Mouse (Mus musculus) forebrain, embryonic 10.5 days (tissue): Measurements from ENCODE around the gene Cdk11b. TPM values are rescaled to one million over a fixed set of nuclear protein-coding genes. Genes with fewer than 3 reads are reported as not detected.
"Not testable (repeated sequence)": the region's sequence is repeated elsewhere in the genome, so short reads cannot be mapped to it uniquely, and the experiment has no call there.

Experiments
- DNase-seq: peaks from one replicate; pipeline ENCODE4 v3.0.0-alpha.2; 2017; ENCODE audit warnings: low spot score; ENCODE audit errors: extremely low spot score
- H3K27ac ChIP-seq: fragments of 300-500 bp; sonication (generic); 2 replicates; pipeline ENCODE4 v1.5.1; 2016; ENCODE audit warnings: mild to moderate bottlenecking
- H3K27me3 ChIP-seq: fragments of 300-500 bp; sonication (generic); 2 replicates; pipeline ENCODE4 v1.6.1; 2016; ENCODE audit warnings: mild to moderate bottlenecking; ENCODE audit not compliant: poor library complexity, severe bottlenecking
- H3K36me3 ChIP-seq: fragments of 300-500 bp; sonication (generic); replicated peaks from 2 replicates; pipeline ENCODE4 v1.6.1; 2016; ENCODE audit warnings: mild to moderate bottlenecking, moderate library complexity
- H3K4me1 ChIP-seq: fragments of 300-500 bp; sonication (generic); 2 replicates; pipeline ENCODE4 v1.6.1; 2016
- H3K4me3 ChIP-seq: fragments of 300-500 bp; sonication (generic); 2 replicates; pipeline ENCODE4 v1.5.1; 2016; ENCODE audit warnings: mild to moderate bottlenecking, moderate library complexity
- H3K9me3 ChIP-seq: fragments of 300-500 bp; sonication (generic); 2 replicates; pipeline ENCODE4 v1.6.1; 2016; ENCODE audit warnings: mild to moderate bottlenecking, moderate library complexity
- WGBS: fragments of 180-500 bp; shearing (Covaris S2); methylation state at CpG from one replicate; pipeline ENCODE4 v1.1.7; 2016; 5-methylcytosine and 5-hydroxymethylcytosine counted together
- polyA plus RNA-seq: library from polyadenylated mRNA; unstranded; fragments of >200 nt; fragmentation: Nextera tagmentation; extraction: Ambion mirVana; gene quantifications from 2 replicates; pipeline ENCODE4 v1.2.1, GENCODE M21; 2016

The Cdk11b gene
- polyA plus RNA-seq, 1 experiment from 2014 or later, result 83.9 TPM

GRCm38 (mm10) chr4:155630267-155630666 is 5.6 kb downstream of the Cdk11b start:
- Histone ChIP-seq H3K4me1 (peaks cover 6% of the 10 kb centered on the region), H3K36me3 (peaks cover 87% of the 10 kb centered on the region), H3K27ac (no peak overlapping the region), H3K4me3 (no peak overlapping the region), H3K9me3 (no peaks in the 10 kb centered on the region), H3K27me3 (no peaks in the 10 kb centered on the region)
- DNase-seq, result no peak
- WGBS, result 94% methylated on average over 6 of the region's 6 CpGs

- no peak overlapping the region for H3K27ac ChIP-seq
- H3K4me3 ChIP-seq, result no peak overlapping the region
- no peaks in the 10 kb centered on the region for H3K27me3 ChIP-seq
- H3K36me3 ChIP-seq, result peaks cover 98% of the 10 kb centered on the region
- no peaks in the 10 kb centered on the region for H3K4me1 ChIP-seq
- no peaks in the 10 kb centered on the region for H3K9me3 ChIP-seq
- DNase-seq, result no peak
Observed at GRCm38 (mm10) chr4:155635766-155636499, 11.3 kb downstream of the Cdk11b start.

- WGBS, result 92% methylated on average over 1 of the region's 1 CpGs
- Histone ChIP-seq H3K36me3 (peaks cover 97% of the 10 kb centered on the region), H3K4me1 (no peaks in the 10 kb centered on the region), H3K4me3 (no peak overlapping the region), H3K27me3 (no peaks in the 10 kb centered on the region), H3K27ac (no peak overlapping the region), H3K9me3 (no peaks in the 10 kb centered on the region)
- DNase-seq, result no peak
Observed at GRCm38 (mm10) chr4:155643531-155643930, 18.9 kb downstream of the Cdk11b start.

- H3K4me3 ChIP-seq, DNase-seq, H3K27ac ChIP-seq, H3K9me3 ChIP-seq, H3K4me1 ChIP-seq, H3K27me3 ChIP-seq: not testable (repeated sequence)
- WGBS, result 97% methylated on average over 2 of the region's 2 CpGs
- peaks cover 98% of the 10 kb centered on the region for H3K36me3 ChIP-seq
Observed at GRCm38 (mm10) chr4:155645308-155645707, 20.7 kb downstream of the Cdk11b start, which contains the start of gene Gm10563. Gene Gm10563, minus strand, starts transcription at chr4:155645408.

GRCm38 (mm10) chr4:155645721-155646120 is 21.1 kb downstream of the Cdk11b start:
- Histone ChIP-seq H3K36me3 (peaks cover 98% of the 10 kb centered on the region), H3K4me3 (no peak overlapping the region), H3K27me3 (peaks cover 6% of the 10 kb centered on the region), H3K27ac (no peak overlapping the region), H3K9me3 (no peaks in the 10 kb centered on the region), H3K4me1 (no peaks in the 10 kb centered on the region)
- DNase-seq, result no peak
- 95% methylated on average over 5 of the region's 5 CpGs for WGBS

GRCm38 (mm10) chr4:155649355-155649754 is 24.7 kb downstream of the Cdk11b start:
- 94% methylated on average over 11 of the region's 11 CpGs for WGBS
- peaks cover 28% of the 10 kb centered on the region for H3K4me1 ChIP-seq
- H3K36me3 ChIP-seq, result peaks cover 77% of the 10 kb centered on the region
- no peak overlapping the region for H3K27ac ChIP-seq
- H3K27me3 ChIP-seq, result peaks cover 42% of the 10 kb centered on the region
- no peak overlapping the region for H3K4me3 ChIP-seq
- no peaks in the 10 kb centered on the region for H3K9me3 ChIP-seq
- DNase-seq, result no peak

GRCm38 (mm10) chr4:155651553-155652269 is 27.1 kb downstream of the Cdk11b start:
- H3K27me3 ChIP-seq, result peaks cover 66% of the 10 kb centered on the region
- DNase-seq, result no peak
- peaks cover 41% of the 10 kb centered on the region for H3K4me1 ChIP-seq
- peaks cover 63% of the 10 kb centered on the region for H3K36me3 ChIP-seq
- peak overlapping the region; percentile 51; the same call in 1 of the 2 replicates for H3K4me3 ChIP-seq
- H3K9me3 ChIP-seq, result no peaks in the 10 kb centered on the region
- 69% methylated on average over 15 of the region's 15 CpGs for WGBS
- H3K27ac ChIP-seq, result no peak overlapping the region

GRCm38 (mm10) chr4:155652283-155653085 is 27.8 kb downstream of the Cdk11b start:
- WGBS, result 20% methylated on average over 36 of the region's 36 CpGs
- Histone ChIP-seq H3K36me3 (peaks cover 55% of the 10 kb centered on the region), H3K27ac (peak overlapping the region; percentile 48; the same call in 1 of the 2 replicates)

GRCm38 (mm10) chr4:155653086-155653450 is 28.4 kb downstream of the Cdk11b start, which contains the start of gene Mmp23:
Gene Mmp23, minus strand, starts transcription at chr4:155653384.
- H3K36me3 ChIP-seq, result peaks cover 49% of the 10 kb centered on the region
- DNase-seq, result peak; percentile 73
- no peaks in the 10 kb centered on the region for H3K9me3 ChIP-seq
- H3K4me3 ChIP-seq, result peak within 1 kb of the TSS; percentile 51
- WGBS, result under 1% methylated on average over 33 of the region's 33 CpGs
- peaks cover 41% of the 10 kb centered on the region for H3K4me1 ChIP-seq
- H3K27me3 ChIP-seq, result peaks cover 73% of the 10 kb centered on the region
- peak within 1 kb of the TSS; percentile 48; the same call in 1 of the 2 replicates for H3K27ac ChIP-seq

More at GRCm38 (mm10) chr4:155652283-155653085, 27.8 kb downstream of the Cdk11b start:
- peak overlapping the region; percentile 51 for H3K4me3 ChIP-seq
- H3K27me3 ChIP-seq, result peaks cover 73% of the 10 kb centered on the region
- DNase-seq, result no peak
- no peaks in the 10 kb centered on the region for H3K9me3 ChIP-seq
- H3K4me1 ChIP-seq, result peaks cover 41% of the 10 kb centered on the region

- peak; percentile 55 for DNase-seq
- Histone ChIP-seq H3K27me3 (peaks cover 73% of the 10 kb centered on the region), H3K9me3 (no peaks in the 10 kb centered on the region), H3K36me3 (peaks cover 47% of the 10 kb centered on the region), H3K27ac (peak overlapping the region; percentile 48; the same call in 1 of the 2 replicates), H3K4me3 (peak overlapping the region; percentile 51), H3K4me1 (peaks cover 41% of the 10 kb centered on the region)
- WGBS, result 2% methylated on average over 31 of the region's 31 CpGs
Observed at GRCm38 (mm10) chr4:155653451-155654182, 29.0 kb downstream of the Cdk11b start.

- Histone ChIP-seq H3K27ac (peak overlapping the region; percentile 60; the same call in 1 of the 2 replicates), H3K9me3 (no peaks in the 10 kb centered on the region), H3K36me3 (peaks cover 47% of the 10 kb centered on the region), H3K27me3 (peaks cover 73% of the 10 kb centered on the region), H3K4me1 (peaks cover 41% of the 10 kb centered on the region), H3K4me3 (peak overlapping the region; percentile 51)
- DNase-seq, result no peak
- WGBS, result 1% methylated on average over 6 of the region's 6 CpGs
Observed at GRCm38 (mm10) chr4:155654183-155654455, 29.5 kb downstream of the Cdk11b start.
